Comparison of ENCODE assay signal across 8 mouse cellular contexts in genomic region chr19:46041933-46042475, GRCm38 (mm10). TPM values are rescaled to one million over a fixed set of nuclear protein-coding genes. Genes with fewer than 3 reads are reported as not detected.
A peak's percentile ranks its signal among the peaks of the same experiment; 100 is the strongest.
DNase-seq lines count a peak whose midpoint lies in the region; ATAC-seq and TF ChIP-seq lines count a peak whose summit lies in the region.

No protein-coding gene starts in this region.

- no peak for TF ChIP-seq CTCF in CH12.LX (conservative IDR thresholded peaks at IDR 0.05 in 1 of 2, IDR thresholded peaks at IDR 0.05 in 1 of 2; ENCODE audit: low read depth in 2 of 2, low read length in 2 of 2)
- no peak for TF ChIP-seq CTCF in bone marrow macrophage, adult 2 months (IDR thresholded peaks at IDR 0.05; ENCODE audit: low read depth, low read length)

- TF ChIP-seq EP300 in CH12.LX (IDR thresholded peaks at IDR 0.05; ENCODE audit: low read length), result no peak

- H3K27me3 ChIP-seq in CH12.LX (replicated peaks), result peaks cover 17% of the 10 kb centered on the region
- H3K27me3 ChIP-seq in forebrain, embryonic 13.5 days, result no peaks in the 10 kb centered on the region
- H3K27me3 ChIP-seq in lung, embryonic 15.5 days, result no peaks in the 10 kb centered on the region

- H3K36me3 ChIP-seq in CH12.LX (replicated peaks in 1 of 2; ENCODE audit: control insufficient read depth in 1 of 2, insufficient read depth in 1 of 2, low read length in 1 of 2), result no peaks in the 10 kb centered on the region
- H3K36me3 ChIP-seq in forebrain, embryonic 13.5 days (ENCODE audit: poor library complexity, severe bottlenecking), result no peaks in the 10 kb centered on the region
- H3K36me3 ChIP-seq in lung, embryonic 15.5 days, result no peaks in the 10 kb centered on the region

- peak; percentile 56 for DNase-seq in CH12.LX (ENCODE audit: extremely low read depth)
- peak; percentile 80 to 81 for DNase-seq in heart, postnatal 36 days
- DNase-seq in layer of hippocampus, adult 9-11 months, result peak; percentile 85
- DNase-seq in ovary, postnatal 14 days (ENCODE audit: low spot score), result peak; percentile 89
- peak; percentile 61 to 77 for DNase-seq in urinary bladder, adult 18-20 months (ENCODE audit: low spot score in 2 of 2)

- peak overlapping the region; percentile 81 for H3K9ac ChIP-seq in CH12.LX (ENCODE audit: insufficient read depth, low read depth)
- peak overlapping the region; percentile 99 for H3K9ac ChIP-seq in forebrain, embryonic 13.5 days
- peak overlapping the region; percentile 99 for H3K9ac ChIP-seq in lung, embryonic 15.5 days

- H3K9me3 ChIP-seq in CH12.LX (replicated peaks; ENCODE audit: low read length), result no peaks in the 10 kb centered on the region
- no peaks in the 10 kb centered on the region for H3K9me3 ChIP-seq in forebrain, embryonic 13.5 days (replicated peaks)
- H3K9me3 ChIP-seq in lung, embryonic 15.5 days, result no peaks in the 10 kb centered on the region

- intact Hi-C loops in heart, postnatal 36 days (cut with DNase I), result no loop called here

- peaks cover 56% of the 10 kb centered on the region for H3K79me2 ChIP-seq in CH12.LX (replicated peaks; ENCODE audit: control insufficient read depth, extremely low read depth, insufficient read depth, poor library complexity, severe bottlenecking)

- peak; percentile 52 for ATAC-seq in forebrain, embryonic 13.5 days
- peak; percentile 24 for ATAC-seq in lung, embryonic 15.5 days (ENCODE audit: borderline replicate concordance, extremely low read depth, low FRiP score, low TSS enrichment)

- H3K4me1 ChIP-seq in CH12.LX (ENCODE audit: control insufficient read depth in 1 of 2, insufficient read depth in 2 of 2), result peaks cover 8 to 49% of the 10 kb centered on the region in 2 experiments
- peaks cover 41% of the 10 kb centered on the region for H3K4me1 ChIP-seq in bone marrow macrophage, adult 2 months (ENCODE audit: control insufficient read depth, insufficient read depth, low read length)
- H3K4me1 ChIP-seq in forebrain, embryonic 13.5 days, result peaks cover 76% of the 10 kb centered on the region
- H3K4me1 ChIP-seq in lung, embryonic 15.5 days, result peaks cover 74% of the 10 kb centered on the region

- peak overlapping the region; percentile 89 for H3K4me2 ChIP-seq in CH12.LX (ENCODE audit: insufficient read depth, low read depth, poor library complexity, severe bottlenecking)
- H3K4me2 ChIP-seq in forebrain, embryonic 13.5 days, result peak overlapping the region; percentile 100
- H3K4me2 ChIP-seq in lung, embryonic 15.5 days, result peak overlapping the region; percentile 85

- peak overlapping the region; percentile 28 to 84 (median 42) for H3K4me3 ChIP-seq in CH12.LX (replicated peaks in 1 of 3; ENCODE audit: low read depth in 2 of 3, low read length in 2 of 3, poor library complexity in 1 of 3)
- H3K4me3 ChIP-seq in bone marrow macrophage, adult 2 months (ENCODE audit: insufficient read depth, low read length), result peak overlapping the region; percentile 85
- peak overlapping the region; percentile 95 for H3K4me3 ChIP-seq in forebrain, embryonic 13.5 days
- peak overlapping the region; percentile 95 for H3K4me3 ChIP-seq in lung, embryonic 15.5 days

- TF ChIP-seq POLR2A in CH12.LX (IDR thresholded peaks at IDR 0.05; ENCODE audit: low read depth, low read length), result no peak
- no peak for TF ChIP-seq POLR2A in bone marrow macrophage, adult 2 months (IDR thresholded peaks at IDR 0.05; ENCODE audit: borderline replicate concordance, low read depth, low read length)

- in situ Hi-C loops in CH12.LX (cut with MboI; ENCODE audit: low pct_ligation_motif_present, low pct_unique_long_range_greater_than_20kb, low sequenced_read_pairs), result no loop called here

- H3K27ac ChIP-seq in CH12.LX (ENCODE audit: insufficient read depth, low read depth), result peak overlapping the region; percentile 89
- H3K27ac ChIP-seq in bone marrow macrophage, adult 2 months (ENCODE audit: insufficient read depth, low read depth, low read length), result peak overlapping the region; percentile 75
- peak overlapping the region; percentile 99 for H3K27ac ChIP-seq in forebrain, embryonic 13.5 days
- H3K27ac ChIP-seq in lung, embryonic 15.5 days, result peak overlapping the region; percentile 99

- WGBS in forebrain, embryonic 13.5 days, result 2% methylated on average over 14 of the region's 14 CpGs
- WGBS in lung, embryonic 15.5 days, result 0% methylated on average over 12 of the region's 14 CpGs

- no peak for TF ChIP-seq RAD21 in CH12.LX (IDR thresholded peaks at IDR 0.05; ENCODE audit: low read depth, low read length)

- dilution Hi-C loops in CH12.LX (cut with MboI; ENCODE audit: extremely low pct_ligation_motif_present, extremely low pct_unique_long_range_greater_than_20kb, low sequenced_read_pairs), result no loop called here

TF ChIP-seq in CH12.LX, 34 proteins besides CTCF, POLR2A, EP300 and RAD21 (continues in another document):
- TF ChIP-seq MXI1 (IDR thresholded peaks at IDR 0.05; ENCODE audit: low read depth, low read length), result peak; percentile 78
- TF ChIP-seq NELFE (IDR thresholded peaks at IDR 0.05; ENCODE audit: low read depth, low read length), result no peak
- TF ChIP-seq CHD1 (IDR thresholded peaks at IDR 0.05; ENCODE audit: low read depth, low read length), result no peak
- no peak for TF ChIP-seq ZNF384 (IDR thresholded peaks at IDR 0.05; ENCODE audit: low read depth, low read length)
- TF ChIP-seq IRF4 (IDR thresholded peaks at IDR 0.05; ENCODE audit: low read depth, low read length), result no peak; the same call in 1 of the 2 replicates
- peak; percentile 3; the same call in 1 of the 2 replicates for TF ChIP-seq TCF12 (IDR thresholded peaks at IDR 0.05; ENCODE audit: low read depth, low read length)
- no peak for TF ChIP-seq GABPA (IDR thresholded peaks at IDR 0.05; ENCODE audit: insufficient replicate concordance, low read depth, low read length)
- 0 out of 2 replicates have a peak, but pooled peaks have one; percentile 26 for TF ChIP-seq TBP (conservative IDR thresholded peaks at IDR 0.05; ENCODE audit: low read depth, low read length)
- TF ChIP-seq UBTF (IDR thresholded peaks at IDR 0.05; ENCODE audit: low read depth, low read length), result no peak; the same call in 1 of the 2 replicates
- no peak for TF ChIP-seq USF2 (conservative IDR thresholded peaks at IDR 0.05; ENCODE audit: low read depth, low read length)
- no peak for TF ChIP-seq ZKSCAN1 (IDR thresholded peaks at IDR 0.05; ENCODE audit: borderline replicate concordance, low read depth, low read length)
- no peak for TF ChIP-seq MEF2A (IDR thresholded peaks at IDR 0.05; ENCODE audit: borderline replicate concordance, low read depth, low read length)
- TF ChIP-seq MAX (IDR thresholded peaks at IDR 0.05; ENCODE audit: low read length), result no peak
- peak; percentile 63 for TF ChIP-seq CHD2 (IDR thresholded peaks at IDR 0.05; ENCODE audit: low read length)
- peak; percentile 9; the same call in 1 of the 2 replicates for TF ChIP-seq USF1 (IDR thresholded peaks at IDR 0.05; ENCODE audit: low read depth, low read length)
- TF ChIP-seq KAT2A (IDR thresholded peaks at IDR 0.05; ENCODE audit: insufficient replicate concordance, low read length), result no peak
- TF ChIP-seq HCFC1 (IDR thresholded peaks at IDR 0.05; ENCODE audit: low read depth, low read length), result no peak

RNA-seq across cellular contexts. Expression of gene Pprc1, which starts 2.7 kb away (rescaled TPM):
- total RNA-seq in CH12.LX (2012; rRNA removed) (21.2 and 26.1 TPM in 2 replicates), CH12.LX (2014; rRNA removed) (9.2 and 13.0 TPM in 2 replicates)
- 65.0 and 68.7 TPM in 2 replicates for polyA plus RNA-seq in CH12.LX (2012; ENCODE audit: insufficient read length, low read depth)
- 10.9 and 16.5 TPM in 2 replicates for polyA plus RNA-seq in bone marrow macrophage, adult 2 months (2012; ENCODE audit: insufficient read depth, insufficient read length, missing spikeins)
- 22.3 and 26.6 TPM in 2 replicates for polyA plus RNA-seq in forebrain, embryonic 13.5 days (2015; fragmentation: Nextera tagmentation; extraction: Ambion mirVana)
- total RNA-seq in heart, postnatal 36 days (2021), result 10 to 100 TPM; 16.1 to 16.4 TPM
- polyA plus RNA-seq in lung, embryonic 15.5 days (2015; fragmentation: Nextera tagmentation; extraction: Ambion mirVana), result 28.0 and 29.5 TPM in 2 replicates

RNA-seq across cellular contexts. Expression of gene Ldb1, which starts 3.0 kb away (rescaled TPM):
- total RNA-seq in CH12.LX (2012; rRNA removed) (56.9 and 63.1 TPM in 2 replicates), CH12.LX (2014; rRNA removed) (59.2 and 67.6 TPM in 2 replicates)
- polyA plus RNA-seq in CH12.LX (2012; ENCODE audit: insufficient read length, low read depth), result 114 and 120 TPM in 2 replicates
- polyA plus RNA-seq in bone marrow macrophage, adult 2 months (2012; ENCODE audit: insufficient read depth, insufficient read length, missing spikeins), result 103 and 106 TPM in 2 replicates
- 118 and 119 TPM in 2 replicates for polyA plus RNA-seq in forebrain, embryonic 13.5 days (2015; fragmentation: Nextera tagmentation; extraction: Ambion mirVana)
- total RNA-seq in heart, postnatal 36 days (2021), result 10 to 100 TPM; 38.4 to 52.4 TPM
- polyA plus RNA-seq in lung, embryonic 15.5 days (2015; fragmentation: Nextera tagmentation; extraction: Ambion mirVana), result 98.2 and 99.7 TPM in 2 replicates

RNA-seq across cellular contexts. Expression of gene Nolc1, which starts 33.7 kb away (rescaled TPM):
- total RNA-seq in CH12.LX (2012; rRNA removed) (88.0 and 137 TPM in 2 replicates), CH12.LX (2014; rRNA removed) (96.0 and 99.2 TPM in 2 replicates)
- 333 and 358 TPM in 2 replicates for polyA plus RNA-seq in CH12.LX (2012; ENCODE audit: insufficient read length, low read depth)
- 15.8 and 16.8 TPM in 2 replicates for polyA plus RNA-seq in bone marrow macrophage, adult 2 months (2012; ENCODE audit: insufficient read depth, insufficient read length, missing spikeins)
- 87.8 and 94.8 TPM in 2 replicates for polyA plus RNA-seq in forebrain, embryonic 13.5 days (2015; fragmentation: Nextera tagmentation; extraction: Ambion mirVana)
- 10 to 100 TPM; 14.4 to 19.8 TPM for total RNA-seq in heart, postnatal 36 days (2021)
- polyA plus RNA-seq in lung, embryonic 15.5 days (2015; fragmentation: Nextera tagmentation; extraction: Ambion mirVana), result 76.4 and 77.7 TPM in 2 replicates

RNA-seq across cellular contexts. Expression of gene Hps6, which starts 38.7 kb away (rescaled TPM):
- total RNA-seq in CH12.LX (2012; rRNA removed) (10.5 and 10.6 TPM in 2 replicates), CH12.LX (2014; rRNA removed) (6.0 and 6.7 TPM in 2 replicates)
- 5.1 and 5.8 TPM in 2 replicates for polyA plus RNA-seq in CH12.LX (2012; ENCODE audit: insufficient read length, low read depth)
- polyA plus RNA-seq in bone marrow macrophage, adult 2 months (2012; ENCODE audit: insufficient read depth, insufficient read length, missing spikeins), result 6.7 and 6.9 TPM in 2 replicates
- 1.6 and 1.9 TPM in 2 replicates for polyA plus RNA-seq in forebrain, embryonic 13.5 days (2015; fragmentation: Nextera tagmentation; extraction: Ambion mirVana)
- 1 to 10 TPM; 6.1 to 6.3 TPM for total RNA-seq in heart, postnatal 36 days (2021)
- 9.7 and 11.1 TPM in 2 replicates for polyA plus RNA-seq in lung, embryonic 15.5 days (2015; fragmentation: Nextera tagmentation; extraction: Ambion mirVana)

RNA-seq across cellular contexts. Expression of gene Armh3, which starts 43.7 kb away (rescaled TPM):
- total RNA-seq in CH12.LX (2012; rRNA removed), result 1.9 and 2.2 TPM in 2 replicates
- 1.1 and 1.3 TPM in 2 replicates for total RNA-seq in CH12.LX (2014; rRNA removed)
- 4.3 and 4.9 TPM in 2 replicates for polyA plus RNA-seq in CH12.LX (2012; ENCODE audit: insufficient read length, low read depth)
- 9.6 and 13.2 TPM in 2 replicates for polyA plus RNA-seq in bone marrow macrophage, adult 2 months (2012; ENCODE audit: insufficient read depth, insufficient read length, missing spikeins)
- 17.0 and 21.5 TPM in 2 replicates for polyA plus RNA-seq in forebrain, embryonic 13.5 days (2015; fragmentation: Nextera tagmentation; extraction: Ambion mirVana)
- 10 to 100 TPM; 15.5 to 15.8 TPM for total RNA-seq in heart, postnatal 36 days (2021)
- polyA plus RNA-seq in lung, embryonic 15.5 days (2015; fragmentation: Nextera tagmentation; extraction: Ambion mirVana), result 15.6 and 17.9 TPM in 2 replicates

Comparison
In these comparisons a context has a peak if more than half of its experiments do, and no peak if none do; other contexts are left out.
1. Peak in every context shown above with its lines: DNase-seq, ATAC-seq, H3K4me3 ChIP-seq and H3K27ac ChIP-seq.
2. H3K4me3 ChIP-seq: peak in every context shown above with its lines; median percentile 95 in forebrain, embryonic 13.5 days; 95 in lung, embryonic 15.5 days; 85 in bone marrow macrophage, adult 2 months; 42 in CH12.LX.